Mouse (Mus musculus) small intestine, adult 2 months (tissue): ENCODE results near the gene Agap1.

Source experiments
- CTCF ChIP-seq: fragments of 200-500 bp; IDR thresholded peaks from 2 replicates; pipeline ENCODE4 v1.5.1; 2012; ENCODE audit warnings: low read depth, mild to moderate bottlenecking, control low read depth, inconsistent platforms, low read length, moderate library complexity, mixed read lengths; ENCODE audit not compliant: insufficient replicate concordance, insufficient read length; ENCODE audit errors: extremely low read depth
- POLR2A ChIP-seq: fragments of 200-500 bp; IDR thresholded peaks from 2 replicates; pipeline ENCODE4 v1.6.1; 2012; ENCODE audit warnings: low read depth, mild to moderate bottlenecking, control low read depth, inconsistent platforms, low read length, moderate library complexity

- TF ChIP-seq CTCF = no peak
- TF ChIP-seq POLR2A = no peak
Measured at GRCm38 (mm10) chr1:89880193-89880592, 425.6 kb downstream of the Agap1 start.
